Mouse (Mus musculus) ES-Bruce4 (cell line): ENCODE measurements around the gene Prpf40b.

Experiments used
- CTCF ChIP-seq: IDR thresholded peaks from one replicate; pipeline ENCODE4 v1.8.1; 2011; ENCODE audit warnings: low read depth, low read length
- POLR2A ChIP-seq: IDR thresholded peaks from one replicate; pipeline ENCODE4 v1.8.1; 2011; ENCODE audit warnings: low read length; ENCODE audit not compliant: insufficient read depth

DNA sequence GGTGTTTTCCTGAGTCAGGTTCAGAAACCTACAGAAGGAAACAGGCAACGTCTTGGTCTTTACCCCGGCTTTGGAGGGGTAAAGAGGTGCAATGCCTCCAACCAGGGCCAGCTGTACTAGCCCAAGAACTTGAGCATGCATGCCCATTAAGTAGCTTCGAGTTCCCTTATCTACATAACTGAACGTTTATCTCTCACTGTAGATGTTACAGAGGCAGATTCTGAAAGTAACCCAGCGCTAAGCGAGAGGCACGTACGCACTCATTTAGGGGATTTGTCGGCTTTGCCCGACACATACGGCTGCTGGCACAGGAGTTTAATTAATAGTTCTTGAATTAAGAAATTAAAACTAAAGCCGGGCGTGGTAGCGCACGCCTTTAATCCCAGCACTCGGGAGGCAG, 600 bp upstream of the Prpf40b start:
- no peak for TF ChIP-seq CTCF
- no peak for TF ChIP-seq POLR2A
